In genomic region chr13:53227019-53227418, GRCm38 (mm10) we compare ENCODE assay signal across 16 mouse cellular contexts. TPM values are rescaled to one million over a fixed set of nuclear protein-coding genes. Genes with fewer than 3 reads are reported as not detected.
DNase-seq lines count a peak whose midpoint lies in the region; ATAC-seq lines count a peak whose summit lies in the region.
"Had no signal": no experiment of that assay in that cellular context is flagged by ENCODE, and none has a peak within 500 bp of the region (broad histone marks: within the 10 kb centered on the region; RNA-seq: fewer than 3 reads in every experiment).

No protein-coding gene starts in this region.

- peak overlapping the region; percentile 81 for H3K27ac ChIP-seq in heart, embryonic 15.5 days
- H3K27ac ChIP-seq in kidney, embryonic 15.5 days, result 0 out of 2 replicates have a peak overlapping the region, but pooled peaks have one; percentile 14
- no peak overlapping the region for H3K27ac ChIP-seq in stomach, embryonic 15.5 days
- no peak overlapping the region for H3K27ac ChIP-seq in hindbrain, embryonic 14.5 days
- H3K27ac ChIP-seq: embryonic facial prominence, embryonic 15.5 days; forebrain, embryonic 12.5 days had no signal

- WGBS in heart, embryonic 15.5 days, result 32% methylated on average over 6 of the region's 6 CpGs
- WGBS in kidney, embryonic 15.5 days, result 39% methylated on average over 6 of the region's 6 CpGs
- 35% methylated on average over 5 of the region's 6 CpGs for WGBS in stomach, embryonic 15.5 days
- 80% methylated on average over 6 of the region's 6 CpGs for WGBS in hindbrain, embryonic 14.5 days

- no peak overlapping the region for H3K9ac ChIP-seq in heart, embryonic 15.5 days
- H3K9ac ChIP-seq in kidney, embryonic 15.5 days, result no peak overlapping the region
- H3K9ac ChIP-seq in stomach, embryonic 15.5 days, result no peak overlapping the region
- no peak overlapping the region for H3K9ac ChIP-seq in hindbrain, embryonic 14.5 days
- H3K9ac ChIP-seq: embryonic facial prominence, embryonic 15.5 days; forebrain, embryonic 12.5 days had no signal

- H3K36me3 ChIP-seq in heart, embryonic 15.5 days, result no peaks in the 10 kb centered on the region
- no peaks in the 10 kb centered on the region for H3K36me3 ChIP-seq in kidney, embryonic 15.5 days
- H3K36me3 ChIP-seq in stomach, embryonic 15.5 days, result no peaks in the 10 kb centered on the region
- no peaks in the 10 kb centered on the region for H3K36me3 ChIP-seq in hindbrain, embryonic 14.5 days (replicated peaks; ENCODE audit: control insufficient read depth, insufficient read depth)
- H3K36me3 ChIP-seq: embryonic facial prominence, embryonic 15.5 days; forebrain, embryonic 12.5 days; G1E had no signal

- no peaks in the 10 kb centered on the region for H3K27me3 ChIP-seq in heart, embryonic 15.5 days
- H3K27me3 ChIP-seq in kidney, embryonic 15.5 days, result no peaks in the 10 kb centered on the region
- no peaks in the 10 kb centered on the region for H3K27me3 ChIP-seq in stomach, embryonic 15.5 days (replicated peaks)
- H3K27me3 ChIP-seq in hindbrain, embryonic 14.5 days (ENCODE audit: control insufficient read depth, insufficient read depth, low read length), result no peaks in the 10 kb centered on the region
- H3K27me3 ChIP-seq: embryonic facial prominence, embryonic 15.5 days; forebrain, embryonic 12.5 days had no signal

- ATAC-seq in heart, embryonic 15.5 days (replicated peaks; ENCODE audit: insufficient number of reproducible peaks, insufficient read depth, low FRiP score, low read depth), result 0 out of 2 replicates have a peak, but pooled peaks have one; percentile 51
- ATAC-seq in kidney, embryonic 15.5 days (replicated peaks; ENCODE audit: low FRiP score), result 0 out of 2 replicates have a peak, but pooled peaks have one; percentile 52
- peak; percentile 75; the same call in 1 of the 2 replicates for ATAC-seq in stomach, embryonic 15.5 days (ENCODE audit: insufficient read depth, low FRiP score, low read depth)
- ATAC-seq in hindbrain, embryonic 14.5 days (ENCODE audit: low FRiP score), result no peak
- ATAC-seq in megakaryocyte-erythroid progenitor cell, adult 5-6 weeks (replicated peaks; ENCODE audit: low FRiP score, low TSS enrichment, poor library complexity, severe bottlenecking), result no peak
- ATAC-seq: midbrain, embryonic 16.5 days had no signal

- DNase-seq in heart, adult 9 months (ENCODE audit: low spot score in 2 of 2), result no peak
- peak; percentile 55 for DNase-seq in heart, postnatal 4 days
- no peak for DNase-seq in hindbrain, embryonic 14.5 days (ENCODE audit: low spot score)
- DNase-seq: cerebellum, adult 11 months; lung, adult 2 months; right cerebral cortex, postnatal 14 days had no signal

- H3K4me3 ChIP-seq in heart, embryonic 15.5 days, result no peak overlapping the region
- no peak overlapping the region for H3K4me3 ChIP-seq in kidney, embryonic 15.5 days (replicated peaks)
- no peak overlapping the region for H3K4me3 ChIP-seq in stomach, embryonic 15.5 days (replicated peaks)
- no peak overlapping the region for H3K4me3 ChIP-seq in hindbrain, embryonic 14.5 days (replicated peaks; ENCODE audit: low read length)
- H3K4me3 ChIP-seq: embryonic facial prominence, embryonic 15.5 days; forebrain, embryonic 12.5 days had no signal

- H3K9me3 ChIP-seq in heart, embryonic 15.5 days (replicated peaks), result no peaks in the 10 kb centered on the region
- H3K9me3 ChIP-seq in kidney, embryonic 15.5 days (replicated peaks), result peaks cover 8% of the 10 kb centered on the region
- H3K9me3 ChIP-seq in stomach, embryonic 15.5 days, result no peaks in the 10 kb centered on the region
- H3K9me3 ChIP-seq in hindbrain, embryonic 14.5 days (ENCODE audit: control insufficient read depth, low read length), result peaks cover 7% of the 10 kb centered on the region; the same call in 1 of the 2 replicates

- H3K4me1 ChIP-seq in heart, embryonic 15.5 days (replicated peaks), result peaks cover 35% of the 10 kb centered on the region
- peaks cover 34% of the 10 kb centered on the region for H3K4me1 ChIP-seq in kidney, embryonic 15.5 days
- peaks cover 27% of the 10 kb centered on the region for H3K4me1 ChIP-seq in stomach, embryonic 15.5 days
- no peaks in the 10 kb centered on the region for H3K4me1 ChIP-seq in hindbrain, embryonic 14.5 days (replicated peaks; ENCODE audit: control insufficient read depth, insufficient read depth, low read length)

- peak overlapping the region; percentile 53 for H3K4me2 ChIP-seq in heart, embryonic 15.5 days
- no peak overlapping the region for H3K4me2 ChIP-seq in kidney, embryonic 15.5 days
- no peak overlapping the region for H3K4me2 ChIP-seq in stomach, embryonic 15.5 days
- H3K4me2 ChIP-seq in hindbrain, embryonic 14.5 days (replicated peaks), result no peak overlapping the region
- H3K4me2 ChIP-seq: embryonic facial prominence, embryonic 15.5 days; forebrain, embryonic 12.5 days had no signal

RNA-seq across cellular contexts. Expression of gene Ror2, which starts 58.9 kb away (rescaled TPM):
- polyA plus RNA-seq in heart, embryonic 15.5 days (2015; fragmentation: Nextera tagmentation; extraction: Ambion mirVana), result 14.4 and 18.4 TPM in 2 replicates
- 10 to 100 TPM; 13.2 to 14.6 TPM for total RNA-seq in heart, postnatal 4 days (2021)
- 9.6 and 11.2 TPM in 2 replicates for polyA plus RNA-seq in kidney, embryonic 15.5 days (2015; fragmentation: Nextera tagmentation; extraction: Ambion mirVana)
- 17.4 and 20.9 TPM in 2 replicates for polyA plus RNA-seq in stomach, embryonic 15.5 days (2015; fragmentation: Nextera tagmentation; extraction: Ambion mirVana)
- 1.8 and 3.1 TPM in 2 replicates for polyA plus RNA-seq in hindbrain, embryonic 14.5 days (2014; fragmentation: Nextera tagmentation; extraction: Ambion mirVana)
- total RNA-seq in megakaryocyte-erythroid progenitor cell, adult 5-6 weeks (2014; fragmentation: Nextera tagmentation), result not detected in 2 replicates
- not detected in 2 replicates for total RNA-seq in megakaryocyte-erythroid progenitor cell, adult 5-6 weeks (2017)
- total RNA-seq: G1E; liver, adult 2 months; megakaryocyte progenitor cell, adult 5-6 weeks had no signal
- polyA plus RNA-seq: G1E had no signal

Comparison
In these comparisons a context has a peak if more than half of its experiments do, and no peak if none do; other contexts are left out.
1. ATAC-seq: peak in heart, embryonic 15.5 days (single experiment), kidney, embryonic 15.5 days (single experiment) and stomach, embryonic 15.5 days (single experiment); none in hindbrain, embryonic 14.5 days (single experiment) and megakaryocyte-erythroid progenitor cell, adult 5-6 weeks (single experiment).
2. H3K27ac ChIP-seq: peak in heart, embryonic 15.5 days (single experiment) and kidney, embryonic 15.5 days (single experiment); none in stomach, embryonic 15.5 days (single experiment) and hindbrain, embryonic 14.5 days (single experiment).